Mouse (Mus musculus) thymus, adult 18-20 months (tissue): Measurements from ENCODE around the gene Vmn1r226.

Experiments
- DNase-seq, 2 experiments: peaks; one replicate each; pipeline ENCODE4 v3.0.0; 2022; ENCODE audit warnings: mixed read lengths in 2 of 2

The Vmn1r226 gene

DNA sequence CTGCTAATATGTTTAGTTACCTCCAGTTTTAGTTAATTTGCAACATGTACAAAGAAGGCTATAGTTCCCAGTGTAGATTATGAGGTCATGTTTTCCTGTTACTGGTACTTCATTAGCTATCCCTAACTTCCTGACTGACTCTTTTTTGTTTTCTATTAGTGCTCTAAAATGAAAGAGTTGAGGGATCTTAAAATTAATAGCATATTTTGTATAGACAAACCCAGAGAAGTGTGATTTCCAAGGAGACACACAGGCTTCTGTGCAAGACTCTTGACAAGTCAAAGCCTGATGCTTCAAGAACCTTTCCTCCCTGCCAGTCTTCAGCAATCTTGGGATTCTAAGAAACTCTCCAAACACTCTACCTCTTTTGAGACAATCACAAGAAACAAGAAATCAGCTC lies at the start of gene Vmn1r226:
Gene Vmn1r226, plus strand, starts transcription at position 301 of the 400 bp plus-strand sequence.
- no peak for DNase-seq

DNA sequence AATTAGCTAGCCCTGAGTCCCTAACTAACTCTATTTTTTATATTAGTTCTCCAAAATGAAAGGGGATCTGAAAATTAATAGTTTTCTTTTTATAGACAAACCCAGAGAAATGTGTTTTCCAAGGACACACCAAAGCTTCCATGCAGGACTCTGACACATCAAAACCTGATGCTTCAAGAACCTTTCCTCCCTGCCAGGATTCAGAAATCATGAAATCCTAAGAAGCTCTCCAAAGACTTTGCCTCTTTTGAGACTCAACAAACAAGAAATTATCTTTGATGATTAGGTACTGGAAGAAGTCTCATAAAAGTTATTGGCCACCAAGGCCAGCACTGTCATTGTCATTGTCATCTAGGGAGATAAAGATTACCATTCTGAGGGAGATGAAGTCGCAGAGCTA lies 46.9 kb downstream of the Vmn1r226 start, which contains the start of gene Vmn1r227:
Gene Vmn1r227, plus strand, starts transcription at position 301 of the 400 bp plus-strand sequence.
- no peak for DNase-seq
